Mouse (Mus musculus) ES-Bruce4 (cell line): ENCODE measurements around the gene Map3k12. TPM values are rescaled to one million over a fixed set of nuclear protein-coding genes. Genes with fewer than 3 reads are reported as not detected.

Experiments used
- H3K27ac ChIP-seq: 2 replicates; pipeline ENCODE4 v1.5.1; 2012; ENCODE audit warnings: low read length, inconsistent platforms; ENCODE audit not compliant: insufficient read depth
- H3K27me3 ChIP-seq: 2 replicates; pipeline ENCODE4 v1.6.1; 2012; ENCODE audit warnings: mild to moderate bottlenecking, low read length, inconsistent platforms; ENCODE audit not compliant: control insufficient read depth, poor library complexity, insufficient read depth, severe bottlenecking
- H3K36me3 ChIP-seq: 2 replicates; pipeline ENCODE4 v1.6.1; 2012; ENCODE audit warnings: inconsistent platforms, mild to moderate bottlenecking, low read length, moderate library complexity; ENCODE audit not compliant: control insufficient read depth, poor library complexity, insufficient read depth, severe bottlenecking
- H3K4me1 ChIP-seq: one replicate; pipeline ENCODE4 v1.8.1; 2011; ENCODE audit warnings: low read length; ENCODE audit not compliant: control insufficient read depth, insufficient read depth
- H3K4me3 ChIP-seq: 2 replicates; pipeline ENCODE4 v1.5.1; 2011; ENCODE audit warnings: low read depth, mild to moderate bottlenecking, low read length
- H3K9ac ChIP-seq: 2 replicates; pipeline ENCODE4 v1.6.1; 2012; ENCODE audit warnings: low read depth, mild to moderate bottlenecking, inconsistent platforms; ENCODE audit not compliant: poor library complexity, severe bottlenecking
- H3K9me3 ChIP-seq: replicated peaks from 2 replicates; pipeline ENCODE4 v1.6.1; 2012; ENCODE audit warnings: mild to moderate bottlenecking, low read length, inconsistent platforms; ENCODE audit not compliant: control insufficient read depth, poor library complexity, insufficient read depth, severe bottlenecking
- CTCF ChIP-seq: IDR thresholded peaks from one replicate; pipeline ENCODE4 v1.8.1; 2011; ENCODE audit warnings: low read depth, low read length
- EP300 ChIP-seq: IDR thresholded peaks from 2 replicates; pipeline ENCODE4 v1.6.1; 2011; ENCODE audit warnings: low read depth, low read length; ENCODE audit not compliant: insufficient read depth
- POLR2A ChIP-seq: IDR thresholded peaks from one replicate; pipeline ENCODE4 v1.8.1; 2011; ENCODE audit warnings: low read length; ENCODE audit not compliant: insufficient read depth
- polyA plus RNA-seq: library from polyadenylated mRNA; stranded (reverse); fragments of >200 nt; gene quantifications from 2 replicates; pipeline ENCODE4 v1.2.4, GENCODE M21; 2011; ENCODE audit warnings: low read depth; ENCODE audit not compliant: missing spikeins, insufficient read depth, insufficient read length

Gene Map3k12
- polyA plus RNA-seq, 1 experiment = 11.1 TPM

- H3K4me1 ChIP-seq = peaks cover 4% of the 10 kb centered on the region
- TF ChIP-seq POLR2A = no peak
- no peak for TF ChIP-seq EP300
- TF ChIP-seq CTCF = no peak
- H3K27ac ChIP-seq = peak overlapping the region; percentile 67; the same call in 1 of the 2 replicates
- H3K9me3 ChIP-seq = no peaks in the 10 kb centered on the region
- peaks cover 5% of the 10 kb centered on the region; the same call in 1 of the 2 replicates for H3K36me3 ChIP-seq
- no peaks in the 10 kb centered on the region for H3K27me3 ChIP-seq
- no peak overlapping the region for H3K4me3 ChIP-seq
- H3K9ac ChIP-seq = peak overlapping the region; percentile 81; the same call in 1 of the 2 replicates
Measured at GRCm38 (mm10) chr15:102458050-102458736, 58.7 kb downstream of the Map3k12 start.

- no peak overlapping the region for H3K27ac ChIP-seq
- H3K4me3 ChIP-seq = no peak overlapping the region
- no peak for TF ChIP-seq EP300
- TF ChIP-seq POLR2A = no peak
- peak; percentile 98 for TF ChIP-seq CTCF
- peaks cover 1% of the 10 kb centered on the region for H3K4me1 ChIP-seq
- no peak overlapping the region for H3K9ac ChIP-seq
- no peaks in the 10 kb centered on the region for H3K9me3 ChIP-seq
- H3K27me3 ChIP-seq = no peaks in the 10 kb centered on the region
- no peaks in the 10 kb centered on the region for H3K36me3 ChIP-seq
Measured at GRCm38 (mm10) chr15:102455993-102456392, 60.9 kb downstream of the Map3k12 start.

GRCm38 (mm10) chr15:102451666-102452430, 65.0 kb downstream of the Map3k12 start:
- no peaks in the 10 kb centered on the region for H3K9me3 ChIP-seq
- H3K36me3 ChIP-seq = no peaks in the 10 kb centered on the region
- H3K4me3 ChIP-seq = peak overlapping the region; percentile 64
- H3K27me3 ChIP-seq = no peaks in the 10 kb centered on the region
- no peak overlapping the region for H3K27ac ChIP-seq
- no peaks in the 10 kb centered on the region for H3K4me1 ChIP-seq
- TF ChIP-seq CTCF (no peak), EP300 (0 out of 2 replicates have a peak, but pooled peaks have one; percentile 30), POLR2A (peak; percentile 21)
- peak overlapping the region; percentile 19 for H3K9ac ChIP-seq

GRCm38 (mm10) chr15:102450928-102451327, 65.9 kb downstream of the Map3k12 start:
- no peak for TF ChIP-seq CTCF
- TF ChIP-seq POLR2A = no peak
- no peak overlapping the region for H3K9ac ChIP-seq
- no peaks in the 10 kb centered on the region for H3K36me3 ChIP-seq
- no peaks in the 10 kb centered on the region for H3K9me3 ChIP-seq
- peak overlapping the region; percentile 10; the same call in 1 of the 2 replicates for H3K4me3 ChIP-seq
- H3K27me3 ChIP-seq = no peaks in the 10 kb centered on the region
- H3K4me1 ChIP-seq = no peaks in the 10 kb centered on the region
- H3K27ac ChIP-seq = no peak overlapping the region

GRCm38 (mm10) chr15:102449366-102449765, 67.5 kb downstream of the Map3k12 start:
- no peak for TF ChIP-seq POLR2A
- no peak for TF ChIP-seq EP300
- no peak for TF ChIP-seq CTCF

More at GRCm38 (mm10) chr15:102449366-102449765, 67.5 kb downstream of the Map3k12 start:
- no peak overlapping the region for H3K9ac ChIP-seq
- no peak overlapping the region for H3K27ac ChIP-seq
- peaks cover 1% of the 10 kb centered on the region for H3K4me1 ChIP-seq
- H3K9me3 ChIP-seq = no peaks in the 10 kb centered on the region
- no peaks in the 10 kb centered on the region for H3K27me3 ChIP-seq
- no peak overlapping the region for H3K4me3 ChIP-seq
- no peaks in the 10 kb centered on the region for H3K36me3 ChIP-seq

Other genes with a start within 250 kb of the Map3k12 start
- 0.81 and 1.1 TPM in 2 replicates for gene Gm9918, start 246.5 kb downstream of the Map3k12 start, polyA plus RNA-seq
- 23.2 and 28.0 TPM in 2 replicates for gene Mfsd5, start 237.6 kb downstream of the Map3k12 start, polyA plus RNA-seq
- gene Espl1, start 220.8 kb downstream of the Map3k12 start, polyA plus RNA-seq = 68.7 and 71.7 TPM in 2 replicates
- gene Pfdn5, start 190.9 kb downstream of the Map3k12 start, polyA plus RNA-seq = 233 and 309 TPM in 2 replicates
- 38.6 and 48.8 TPM in 2 replicates for gene Myg1, start 185.4 kb downstream of the Map3k12 start, polyA plus RNA-seq
- gene Aaas, start 166.3 kb downstream of the Map3k12 start, polyA plus RNA-seq = 196 and 252 TPM in 2 replicates
- not detected in 2 replicates for gene Sp7, start 149.9 kb downstream of the Map3k12 start, polyA plus RNA-seq
- 103 and 106 TPM in 2 replicates for gene Sp1, start 110.9 kb downstream of the Map3k12 start, polyA plus RNA-seq
- gene Amhr2, start 71.7 kb downstream of the Map3k12 start, polyA plus RNA-seq = 1.8 and 2.8 TPM in 2 replicates
- gene Prr13, start 58.0 kb downstream of the Map3k12 start, polyA plus RNA-seq = 49.7 and 55.4 TPM in 2 replicates
- gene Pcbp2, start 46.5 kb downstream of the Map3k12 start, polyA plus RNA-seq = 1,129 and 1,194 TPM in 2 replicates
- gene Gm10337, start 13.3 kb downstream of the Map3k12 start, polyA plus RNA-seq = not detected in 2 replicates
- 45.3 and 47.5 TPM in 2 replicates for gene Tarbp2, start 1.1 kb upstream of the Map3k12 start, polyA plus RNA-seq
- 0.68 and 1.0 TPM in 2 replicates for gene Npff, start 7.9 kb upstream of the Map3k12 start, polyA plus RNA-seq
- gene Gm28047, start 108.0 kb upstream of the Map3k12 start, polyA plus RNA-seq = not detected in 2 replicates
- gene Atf7, start 108.4 kb upstream of the Map3k12 start, polyA plus RNA-seq = 40.2 and 49.3 TPM in 2 replicates
- gene Atp5g2, start 155.3 kb upstream of the Map3k12 start, polyA plus RNA-seq = 201 and 203 TPM in 2 replicates
- 47.9 and 51.9 TPM in 2 replicates for gene Calcoco1, start 205.1 kb upstream of the Map3k12 start, polyA plus RNA-seq